Mouse (Mus musculus): ENCODE measurements around the gene Ceacam5.

The Ceacam5 gene

DNA sequence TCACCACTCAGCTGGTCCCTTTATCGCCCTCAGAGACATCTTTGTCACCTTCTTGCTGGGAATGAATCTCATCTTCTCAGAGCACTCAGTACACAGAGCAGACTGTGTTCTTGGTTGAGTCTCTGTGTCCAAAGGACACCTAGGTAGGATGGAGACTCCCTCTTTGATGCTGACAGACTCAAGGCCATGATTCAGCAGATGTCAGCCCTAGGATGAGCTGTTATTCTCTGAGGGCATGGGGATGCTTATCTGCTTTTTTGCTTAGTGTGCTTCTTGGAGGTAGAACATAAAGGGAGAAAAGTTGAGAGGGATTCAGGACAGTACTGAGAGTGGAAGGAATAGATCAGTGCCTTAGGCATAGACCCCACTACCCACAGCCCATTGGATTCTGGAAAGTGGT, at the start of gene Ceacam5:
Gene Ceacam5, plus strand, starts transcription at position 301 of the 400 bp plus-strand sequence.
- no peak for TF ChIP-seq GATA4 (IDR thresholded peaks at IDR 0.05; ENCODE audit: insufficient replicate concordance, low read length)

All from liver, adult (tissue).